Mouse (Mus musculus): ENCODE results near the gene Ak9. TPM values are rescaled to one million over a fixed set of nuclear protein-coding genes. Genes with fewer than 3 reads are reported as not detected.

Ak9 gene
- polyA plus RNA-seq, 1 experiment: 0.25 TPM

GRCm38 (mm10) chr10:41477018-41477277 lies 173.2 kb downstream of the Ak9 start:
- no peak for TF ChIP-seq POLR2A (IDR thresholded peaks at IDR 0.05; ENCODE audit: borderline replicate concordance, extremely low read depth, insufficient read depth, insufficient read length, poor library complexity, severe bottlenecking)
- TF ChIP-seq CTCF (IDR thresholded peaks at IDR 0.05; ENCODE audit: borderline replicate concordance, extremely low read depth, insufficient read depth, insufficient read length): no peak

GRCm38 (mm10) chr10:41477278-41478181 lies 173.8 kb downstream of the Ak9 start:
- TF ChIP-seq POLR2A (IDR thresholded peaks at IDR 0.05; ENCODE audit: borderline replicate concordance, extremely low read depth, insufficient read depth, insufficient read length, poor library complexity, severe bottlenecking) (no peak), CTCF (IDR thresholded peaks at IDR 0.05; ENCODE audit: borderline replicate concordance, extremely low read depth, insufficient read depth, insufficient read length) (no peak)
- peak; percentile 90 for DNase-seq (ENCODE audit: low read depth)

More at GRCm38 (mm10) chr10:41477018-41477277, 173.2 kb downstream of the Ak9 start:
- peak; percentile 81 for DNase-seq (ENCODE audit: low read depth)

- no peak for TF ChIP-seq CTCF (IDR thresholded peaks at IDR 0.05; ENCODE audit: borderline replicate concordance, extremely low read depth, insufficient read depth, insufficient read length)
- no peak for TF ChIP-seq POLR2A (IDR thresholded peaks at IDR 0.05; ENCODE audit: borderline replicate concordance, extremely low read depth, insufficient read depth, insufficient read length, poor library complexity, severe bottlenecking)
- no peak for DNase-seq (ENCODE audit: low read depth)
Measured at GRCm38 (mm10) chr10:41479961-41480360, 176.2 kb downstream of the Ak9 start.

DNA sequence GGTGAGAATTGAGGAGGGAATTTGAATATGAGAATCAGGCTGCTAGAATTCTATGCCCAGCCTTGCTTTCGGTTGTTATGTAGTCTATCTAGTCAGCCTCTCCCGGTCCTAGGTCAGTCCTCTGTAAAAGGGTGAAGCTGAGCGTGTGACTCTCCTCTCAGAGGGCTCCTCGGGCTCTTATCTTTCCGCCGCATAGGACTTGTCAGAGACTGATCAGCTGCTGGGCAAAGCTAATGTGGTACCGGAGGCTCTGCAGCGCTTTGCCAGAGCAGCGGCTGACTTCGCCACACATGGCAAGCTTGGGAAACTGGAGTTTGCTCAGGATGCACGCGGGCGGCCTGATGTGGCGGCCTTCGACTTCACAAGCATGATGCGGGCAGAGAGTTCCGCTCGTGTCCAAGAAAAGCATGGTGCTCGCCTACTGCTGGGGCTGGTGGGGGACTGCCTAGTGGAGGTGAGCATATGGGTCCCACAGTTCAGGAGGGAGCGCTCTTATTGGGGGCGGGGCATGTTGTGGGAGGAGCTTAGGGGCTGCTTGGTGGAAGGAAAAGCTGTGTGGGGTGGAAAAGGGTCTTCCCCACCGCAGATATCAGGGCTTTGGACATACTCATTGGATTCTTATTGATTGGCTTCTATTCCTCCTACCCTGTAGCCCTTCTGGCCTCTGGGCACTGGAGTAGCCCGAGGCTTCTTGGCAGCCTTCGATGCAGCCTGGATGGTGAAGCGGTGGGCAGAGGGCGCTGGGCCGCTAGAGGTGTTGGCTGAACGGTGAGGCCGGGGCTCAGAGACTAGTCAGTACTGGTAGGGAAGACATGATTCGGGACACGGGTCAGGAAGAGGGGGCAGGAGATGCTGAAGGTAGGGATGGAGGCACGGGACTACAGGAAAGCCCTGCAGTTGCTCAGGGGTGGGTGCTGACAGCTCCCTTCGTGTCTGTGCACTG lies 177.4 kb downstream of the Ak9 start:
- peak; percentile 41 for DNase-seq (ENCODE audit: low read depth)
- TF ChIP-seq CTCF (IDR thresholded peaks at IDR 0.05; ENCODE audit: borderline replicate concordance, extremely low read depth, insufficient read depth, insufficient read length) (no peak), POLR2A (IDR thresholded peaks at IDR 0.05; ENCODE audit: borderline replicate concordance, extremely low read depth, insufficient read depth, insufficient read length, poor library complexity, severe bottlenecking) (no peak)

DNA sequence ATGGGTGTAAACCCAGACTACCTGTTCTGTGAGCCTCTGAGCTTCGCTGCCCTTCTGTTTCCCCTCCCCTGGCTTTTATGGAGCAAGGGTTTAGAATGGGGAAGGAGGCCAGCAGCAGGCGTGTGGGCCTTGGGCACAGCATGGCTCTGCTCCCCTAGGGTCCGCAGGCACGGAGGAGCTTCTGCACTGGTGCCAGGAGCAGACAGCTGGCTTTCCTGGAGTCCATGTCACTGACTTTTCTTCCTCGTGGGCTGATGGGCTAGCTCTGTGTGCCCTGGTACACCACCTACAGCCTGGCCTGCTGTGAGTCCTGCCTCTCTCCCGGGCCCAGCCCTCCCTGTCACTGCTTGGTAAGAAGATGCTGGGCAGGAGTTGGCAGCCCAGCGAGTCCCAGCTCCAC lies 178.7 kb downstream of the Ak9 start:
- no peak for DNase-seq (ENCODE audit: low read depth)
- no peak for TF ChIP-seq CTCF (IDR thresholded peaks at IDR 0.05; ENCODE audit: borderline replicate concordance, extremely low read depth, insufficient read depth, insufficient read length)
- no peak for TF ChIP-seq POLR2A (IDR thresholded peaks at IDR 0.05; ENCODE audit: borderline replicate concordance, extremely low read depth, insufficient read depth, insufficient read length, poor library complexity, severe bottlenecking)

Other genes starting within 250 kb of the Ak9 start
- gene Gpr6, start 231.7 kb upstream of the Ak9 start, polyA plus RNA-seq (2012; rRNA removed): 1.7 and 1.9 TPM in 2 replicates
- 15.8 and 19.4 TPM in 2 replicates for gene Fig4, start 720 bp upstream of the Ak9 start, polyA plus RNA-seq (2012; rRNA removed)
- 23.0 and 23.1 TPM in 2 replicates for gene Zbtb24, start 146.4 kb downstream of the Ak9 start, polyA plus RNA-seq (2012; rRNA removed)
- gene Mical1, start 172.3 kb downstream of the Ak9 start, polyA plus RNA-seq (2012; rRNA removed): 34.2 and 44.8 TPM in 2 replicates
- 41.5 and 52.2 TPM in 2 replicates for gene Smpd2, start 186.4 kb downstream of the Ak9 start, polyA plus RNA-seq (2012; rRNA removed)
- 2.0 and 2.1 TPM in 2 replicates for gene Ppil6, start 186.5 kb downstream of the Ak9 start, polyA plus RNA-seq (2012; rRNA removed)
- 57.1 and 58.2 TPM in 2 replicates for gene Cd164, start 215.4 kb downstream of the Ak9 start, polyA plus RNA-seq (2012; rRNA removed)